Comparison of ENCODE assay signal across 8 mouse cellular contexts in the genomic region with DNA sequence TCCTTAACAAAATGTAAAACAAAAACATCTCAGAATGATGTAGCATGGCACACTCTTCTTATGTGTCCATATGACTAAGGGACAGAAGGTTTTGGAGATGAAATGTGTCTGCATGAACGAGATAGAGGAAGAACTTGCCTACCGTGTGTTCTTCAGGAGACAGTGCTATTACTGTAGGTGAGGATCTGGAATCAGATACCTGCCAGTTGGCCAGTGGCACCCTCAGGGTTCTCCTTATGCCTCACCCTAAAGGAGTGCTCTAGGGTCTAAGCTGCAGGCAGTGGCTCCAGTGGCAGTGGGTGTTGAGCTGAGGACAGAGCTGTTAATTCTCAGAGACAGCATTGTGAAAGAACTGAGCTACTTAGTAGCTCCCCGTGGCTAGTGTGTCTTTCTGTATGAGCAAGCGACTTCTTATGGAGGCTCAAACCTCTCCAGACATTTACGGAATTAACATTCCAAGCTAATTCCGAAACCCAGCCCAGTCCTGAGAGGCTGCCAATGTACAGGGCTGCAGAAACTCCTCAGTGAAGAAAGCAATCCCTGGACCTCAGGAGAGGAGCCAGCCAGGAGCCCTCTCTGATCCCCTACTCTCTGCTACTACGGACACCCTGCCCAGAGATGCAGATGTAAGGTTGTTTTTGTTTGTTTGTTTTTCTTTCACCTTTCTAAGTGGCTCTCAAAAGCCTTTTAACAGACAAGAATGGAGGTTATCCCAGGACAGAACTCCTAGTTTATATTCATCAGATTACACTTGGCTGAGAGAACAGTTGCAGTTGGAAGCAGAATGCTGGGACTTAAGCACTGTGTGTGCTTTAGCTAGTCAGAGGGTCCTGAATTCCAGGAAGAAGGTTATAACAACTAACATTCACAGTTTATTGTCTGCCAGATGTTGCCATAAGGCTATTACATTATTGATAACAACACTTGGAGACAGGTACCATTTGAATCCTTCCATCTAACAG. TPM values are rescaled to one million over a fixed set of nuclear protein-coding genes. Genes with fewer than 3 reads are reported as not detected.
A peak's percentile ranks its signal among the peaks of the same experiment; 100 is the strongest.
DNase-seq lines count a peak whose midpoint lies in the region; ATAC-seq lines count a peak whose summit lies in the region.

No protein-coding gene starts in this region.

- H3K27ac ChIP-seq in midbrain, embryonic 16.5 days (ENCODE audit: low read length): no peak overlapping the region
- no peak overlapping the region for H3K27ac ChIP-seq in intestine, embryonic 15.5 days

- H3K27me3 ChIP-seq in midbrain, embryonic 16.5 days (ENCODE audit: control insufficient read depth, insufficient read depth, low read depth, low read length): no peaks in the 10 kb centered on the region
- no peaks in the 10 kb centered on the region for H3K27me3 ChIP-seq in intestine, embryonic 15.5 days (replicated peaks)

- intact Hi-C loops in heart, postnatal 10 days (cut with DNase I): loop anchor here (1.0 kb wide), 1 partner anchor 20 kb away; no protein-coding TSS in a partner anchor

- WGBS in midbrain, embryonic 16.5 days: 43% methylated on average over 7 of the region's 7 CpGs
- WGBS in intestine, embryonic 15.5 days: 58% methylated on average over 7 of the region's 7 CpGs

- no peaks in the 10 kb centered on the region for H3K4me1 ChIP-seq in midbrain, embryonic 16.5 days (ENCODE audit: control insufficient read depth, insufficient read depth, low read length)
- H3K4me1 ChIP-seq in intestine, embryonic 15.5 days (replicated peaks): peaks cover 11% of the 10 kb centered on the region; the same call in 1 of the 2 replicates

- H3K4me3 ChIP-seq in midbrain, embryonic 16.5 days (ENCODE audit: low read depth, low read length): no peak overlapping the region
- H3K4me3 ChIP-seq in intestine, embryonic 15.5 days (replicated peaks): no peak overlapping the region

- H3K9ac ChIP-seq in midbrain, embryonic 16.5 days (ENCODE audit: low read depth, low read length): no peak overlapping the region
- no peak overlapping the region for H3K9ac ChIP-seq in intestine, embryonic 15.5 days

- H3K36me3 ChIP-seq in midbrain, embryonic 16.5 days (ENCODE audit: control insufficient read depth, insufficient read depth, low read length): no peaks in the 10 kb centered on the region
- no peaks in the 10 kb centered on the region for H3K36me3 ChIP-seq in intestine, embryonic 15.5 days

- ATAC-seq in midbrain, embryonic 16.5 days: peak; percentile 36; the same call in 1 of the 2 replicates
- no peak for ATAC-seq in intestine, embryonic 15.5 days

- H3K4me2 ChIP-seq in midbrain, embryonic 16.5 days (ENCODE audit: low read length): no peak overlapping the region
- no peak overlapping the region for H3K4me2 ChIP-seq in intestine, embryonic 15.5 days (replicated peaks)

- H3K9me3 ChIP-seq in midbrain, embryonic 16.5 days (replicated peaks; ENCODE audit: control insufficient read depth, low read length, poor library complexity, severe bottlenecking): no peaks in the 10 kb centered on the region
- no peaks in the 10 kb centered on the region for H3K9me3 ChIP-seq in intestine, embryonic 15.5 days

- DNase-seq in adrenal gland, postnatal 14 days: peak; percentile 7
- DNase-seq in adrenal gland, postnatal 36 days: no peak
- DNase-seq in layer of hippocampus, postnatal 10 days (ENCODE audit: low spot score in 2 of 2): peak; percentile 28 to 40
- no peak for DNase-seq in layer of hippocampus, adult 9-11 months
- DNase-seq in heart, postnatal 10 days: peak; percentile 56 to 57
- no peak for DNase-seq in left cerebral cortex, adult 8-10 months (ENCODE audit: low spot score in 2 of 2)

RNA-seq across cellular contexts. Expression of a gene that starts 21.8 kb away (rescaled TPM):
- 336 and 367 TPM in 2 replicates for total RNA-seq in adrenal gland, postnatal 14 days (2021)
- 100 to 1,000 TPM; 310 to 342 TPM for total RNA-seq in adrenal gland, postnatal 36 days (2021)
- total RNA-seq in layer of hippocampus, postnatal 10 days (2021): 100 to 1,000 TPM; 682 to 697 TPM
- total RNA-seq in heart, postnatal 10 days (2021): 100 to 1,000 TPM; 571 to 593 TPM
- polyA plus RNA-seq in midbrain, embryonic 16.5 days (2015; fragmentation: Nextera tagmentation; extraction: Ambion mirVana): 185 TPM in 2 replicates
- 117 and 118 TPM in 2 replicates for polyA plus RNA-seq in intestine, embryonic 15.5 days (2015; fragmentation: Nextera tagmentation; extraction: Ambion mirVana)
- 100 to 1,000 TPM; 544 to 579 (median 556) TPM for total RNA-seq in left cerebral cortex, adult 8-10 months (2022)

Comparison
In these comparisons a context has a peak if more than half of its experiments do, and no peak if none do; other contexts are left out.
1. DNase-seq: peak in adrenal gland, postnatal 14 days (single experiment), layer of hippocampus, postnatal 10 days (2 of 2) and heart, postnatal 10 days (2 of 2); none in adrenal gland, postnatal 36 days (0 of 2), layer of hippocampus, adult 9-11 months (single experiment) and left cerebral cortex, adult 8-10 months (0 of 2).